Mouse (Mus musculus): ENCODE results near the gene Gpr85. TPM values are rescaled to one million over a fixed set of nuclear protein-coding genes. Genes with fewer than 3 reads are reported as not detected.

Gene Gpr85
- polyA plus RNA-seq (2014; fragmentation: Illumina TruSeq; extraction: RNeasy Lipid Tissue Mini Kit (QIAGEN cat#74804); ENCODE audit: low replicate concordance): 4.6 TPM

DNA sequence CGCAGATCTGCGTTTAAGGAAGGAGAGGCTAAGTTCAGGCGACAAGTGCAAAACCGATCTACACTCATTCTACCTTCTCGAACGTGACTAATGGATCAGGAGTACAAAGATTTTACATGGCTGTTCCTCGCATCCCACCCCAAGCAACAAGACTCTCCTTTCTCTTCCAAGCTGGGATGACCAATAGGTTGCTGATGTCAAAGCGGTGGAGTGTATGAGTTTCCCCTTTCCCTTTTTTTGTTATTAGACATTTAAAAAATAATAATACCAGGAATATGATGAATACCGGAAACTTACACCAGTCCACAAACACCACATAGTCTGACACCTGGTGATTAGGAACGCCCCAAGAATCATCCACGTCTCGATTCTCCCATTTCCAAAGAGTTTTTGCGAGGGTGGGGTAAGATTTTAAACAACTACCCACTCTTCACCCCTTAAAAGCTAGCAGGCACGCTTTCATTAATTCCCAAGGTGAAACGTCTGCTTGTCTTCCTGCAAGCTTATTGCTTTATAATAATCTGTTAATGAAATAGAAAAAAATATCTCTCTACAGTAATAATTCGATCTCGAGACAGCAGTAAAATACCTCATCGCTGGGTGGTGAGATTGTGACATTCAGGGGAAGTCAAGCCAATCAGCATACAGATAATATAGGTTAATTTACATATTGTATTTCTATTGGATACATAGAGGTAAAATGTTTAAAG is at the start of gene Gpr85:
Gene Gpr85 (minus strand): TSS at position 598 of the 710 bp plus-strand sequence.

DNA sequence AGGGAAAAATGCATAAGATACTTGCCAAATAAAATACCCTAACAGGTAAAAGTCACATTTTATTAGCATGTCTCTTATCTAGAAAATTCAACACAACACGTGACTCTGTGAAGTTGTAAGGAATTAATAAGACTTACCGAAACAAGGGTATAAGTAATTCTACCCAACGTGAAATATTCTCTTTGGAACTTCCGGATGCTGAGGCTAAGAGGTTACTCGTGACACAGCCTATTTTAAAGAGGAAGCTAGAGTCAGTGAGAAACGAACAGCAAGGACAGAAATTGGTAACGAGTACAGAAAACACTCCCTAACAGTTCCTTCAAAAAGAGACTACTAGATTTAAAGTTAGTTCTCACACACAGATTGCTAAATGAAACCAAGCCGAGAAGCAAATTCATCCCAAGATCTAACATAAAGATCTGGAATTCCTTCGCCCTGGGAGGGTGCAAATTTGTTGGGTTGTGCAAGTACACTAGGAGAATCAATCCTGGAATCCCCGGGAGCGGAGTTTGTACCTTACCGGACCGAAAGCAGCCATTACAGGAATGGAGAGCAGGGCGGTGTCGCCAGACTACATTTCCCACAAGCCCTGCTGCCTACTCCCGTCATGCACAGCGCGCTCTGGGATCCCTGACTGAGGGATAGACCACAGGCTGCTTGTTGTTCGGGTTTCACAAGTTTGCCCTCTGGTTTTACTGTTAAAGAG is 31.3 kb upstream of the Gpr85 start, which contains the start of gene 2610001J05Rik:
Gene 2610001J05Rik (minus strand): TSS at position 600 of the 706 bp plus-strand sequence.

Other genes with a start within 250 kb of the Gpr85 start
- gene Tmem168, start 231.8 kb downstream of the Gpr85 start, polyA plus RNA-seq (2014; fragmentation: Illumina TruSeq; extraction: RNeasy Lipid Tissue Mini Kit (QIAGEN cat#74804); ENCODE audit: low replicate concordance): 34.2 TPM
- 25.8 TPM for gene Bmt2, start 162.0 kb downstream of the Gpr85 start, polyA plus RNA-seq (2014; fragmentation: Illumina TruSeq; extraction: RNeasy Lipid Tissue Mini Kit (QIAGEN cat#74804); ENCODE audit: low replicate concordance)
- 53.3 TPM for gene 2610001J05Rik, start 31.6 kb upstream of the Gpr85 start, polyA plus RNA-seq (2014; fragmentation: Illumina TruSeq; extraction: RNeasy Lipid Tissue Mini Kit (QIAGEN cat#74804); ENCODE audit: low replicate concordance)